Mouse (Mus musculus) embryonic facial prominence, embryonic 13.5 days (tissue): ENCODE results near the gene Olfr1360. TPM values are rescaled to one million over a fixed set of nuclear protein-coding genes. Genes with fewer than 3 reads are reported as not detected.
"Not testable (repeated sequence)": the region's sequence is repeated elsewhere in the genome, so short reads cannot be mapped to it uniquely, and the experiment has no call there.

ENCODE experiments used
- ATAC-seq: fragments of 200-750 bp; cut with Nextera tagmentation; 2 replicates; pipeline ENCODE4 v1.8.0; 2017; ENCODE audit warnings: low read depth; ENCODE audit not compliant: insufficient number of reproducible peaks, insufficient read depth, low FRiP score, low TSS enrichment
- H3K27ac ChIP-seq: fragments of 300-500 bp; sonication (generic); 2 replicates; pipeline ENCODE4 v1.5.1; 2015; ENCODE audit warnings: moderate library complexity, mild to moderate bottlenecking, inconsistent platforms
- H3K27me3 ChIP-seq: fragments of 300-500 bp; sonication (generic); 2 replicates; pipeline ENCODE4 v1.6.1; 2015; ENCODE audit warnings: mild to moderate bottlenecking, inconsistent platforms
- H3K36me3 ChIP-seq: fragments of 300-500 bp; sonication (generic); 2 replicates; pipeline ENCODE4 v1.6.1; 2015; ENCODE audit warnings: mild to moderate bottlenecking, inconsistent platforms
- H3K4me1 ChIP-seq: fragments of 300-500 bp; sonication (generic); 2 replicates; pipeline ENCODE4 v1.6.1; 2015; ENCODE audit warnings: inconsistent platforms
- H3K4me2 ChIP-seq: fragments of 300-500 bp; sonication (generic); 2 replicates; pipeline ENCODE4 v1.6.1; 2015; ENCODE audit warnings: moderate library complexity, mild to moderate bottlenecking, inconsistent platforms
- H3K4me3 ChIP-seq: fragments of 300-500 bp; sonication (generic); 2 replicates; pipeline ENCODE4 v1.5.1; 2015; ENCODE audit warnings: mild to moderate bottlenecking, inconsistent platforms
- H3K9ac ChIP-seq: fragments of 300-500 bp; sonication (generic); 2 replicates; pipeline ENCODE4 v1.6.1; 2015; ENCODE audit warnings: mild to moderate bottlenecking, inconsistent platforms
- H3K9me3 ChIP-seq: fragments of 300-500 bp; sonication (generic); 2 replicates; pipeline ENCODE4 v1.6.1; 2016; ENCODE audit warnings: inconsistent platforms
- WGBS: fragments of 180-500 bp; shearing (Covaris S2); methylation state at CpG from one replicate; pipeline ENCODE4 v1.1.7; 2015; ENCODE audit warnings: mixed read lengths; 5-methylcytosine and 5-hydroxymethylcytosine counted together
- polyA plus RNA-seq: library from polyadenylated mRNA; unstranded; fragments of >200 nt; fragmentation: Nextera tagmentation; extraction: Ambion mirVana; gene quantifications from 2 replicates; pipeline ENCODE4 v1.2.1, GENCODE M21; 2015

The Olfr1360 gene
- not detected in 2 replicates for polyA plus RNA-seq

- no peak for ATAC-seq
- no peaks in the 10 kb centered on the region for H3K27me3 ChIP-seq
- H3K36me3 ChIP-seq: no peaks in the 10 kb centered on the region
- H3K4me1 ChIP-seq: no peaks in the 10 kb centered on the region
- no peaks in the 10 kb centered on the region for H3K9me3 ChIP-seq
- H3K4me2 ChIP-seq: no peak within 1 kb of the TSS
- no peak within 1 kb of the TSS for H3K27ac ChIP-seq
- H3K4me3 ChIP-seq: no peak within 1 kb of the TSS
- no peak within 1 kb of the TSS for H3K9ac ChIP-seq
- WGBS: 84% methylated on average over 2 of the region's 2 CpGs
Measured at GRCm38 (mm10) chr13:21677305-21677704, at the start of gene Olfr1360. Gene Olfr1360 (minus strand): TSS chr13:21677405.

- peak overlapping the region; percentile 92 for H3K27ac ChIP-seq
- 27% methylated on average over 5 of the region's 5 CpGs for WGBS
- H3K4me1 ChIP-seq: peaks cover 28% of the 10 kb centered on the region
- H3K36me3 ChIP-seq: no peaks in the 10 kb centered on the region
- peak overlapping the region; percentile 45; the same call in 1 of the 2 replicates for H3K4me3 ChIP-seq
- H3K9me3 ChIP-seq: no peaks in the 10 kb centered on the region
- H3K4me2 ChIP-seq: peak overlapping the region; percentile 64
- H3K9ac ChIP-seq: no peak overlapping the region
- H3K27me3 ChIP-seq: no peaks in the 10 kb centered on the region
- ATAC-seq: no peak
Measured at GRCm38 (mm10) chr13:21722993-21723836, 46.0 kb upstream of the Olfr1360 start.

GRCm38 (mm10) chr13:21722373-21722925, 45.2 kb upstream of the Olfr1360 start:
- Histone ChIP-seq H3K27me3 (no peaks in the 10 kb centered on the region), H3K27ac (peak overlapping the region; percentile 92), H3K4me2 (peak overlapping the region; percentile 64), H3K4me3 (peak overlapping the region; percentile 45), H3K9me3 (no peaks in the 10 kb centered on the region), H3K4me1 (peaks cover 31% of the 10 kb centered on the region), H3K36me3 (no peaks in the 10 kb centered on the region), H3K9ac (peak overlapping the region; percentile 72)
- no peak for ATAC-seq
- 2% methylated on average over 11 of the region's 11 CpGs for WGBS

GRCm38 (mm10) chr13:21721757-21722372, 44.7 kb upstream of the Olfr1360 start, which contains the start of gene Hist1h2bm:
Gene Hist1h2bm (plus strand): TSS chr13:21722044.
- H3K9me3 ChIP-seq, H3K36me3 ChIP-seq, H3K27me3 ChIP-seq: not testable (repeated sequence)
- WGBS: under 1% methylated on average over 37 of the region's 37 CpGs
- peak; percentile 96 for ATAC-seq
- peaks cover 31% of the 10 kb centered on the region for H3K4me1 ChIP-seq
- peak within 1 kb of the TSS; percentile 92 for H3K27ac ChIP-seq
- peak within 1 kb of the TSS; percentile 73 for H3K9ac ChIP-seq
- H3K4me3 ChIP-seq: peak within 1 kb of the TSS; percentile 45
- H3K4me2 ChIP-seq: peak within 1 kb of the TSS; percentile 64

GRCm38 (mm10) chr13:21721107-21721756, 44.0 kb upstream of the Olfr1360 start:
- Histone ChIP-seq H3K27ac (peak overlapping the region; percentile 88), H3K4me1 (peaks cover 31% of the 10 kb centered on the region), H3K4me3 (peak overlapping the region; percentile 45), H3K9ac (peak overlapping the region; percentile 73), H3K4me2 (peak overlapping the region; percentile 64)
- 1% methylated on average over 21 of the region's 44 CpGs for WGBS
- not testable (repeated sequence) for H3K9me3 ChIP-seq, H3K27me3 ChIP-seq, H3K36me3 ChIP-seq
- ATAC-seq: 0 out of 2 replicates have a peak, but pooled peaks have one; percentile 0

- no peak for ATAC-seq
- Histone ChIP-seq H3K27ac (peak overlapping the region; percentile 92), H3K9ac (peak overlapping the region; percentile 79), H3K9me3 (no peaks in the 10 kb centered on the region), H3K27me3 (no peaks in the 10 kb centered on the region), H3K4me1 (peaks cover 38% of the 10 kb centered on the region), H3K4me2 (peak overlapping the region; percentile 85), H3K4me3 (peak overlapping the region; percentile 50), H3K36me3 (no peaks in the 10 kb centered on the region)
- 50% methylated on average over 4 of the region's 4 CpGs for WGBS
Measured at GRCm38 (mm10) chr13:21718381-21719080, 41.3 kb upstream of the Olfr1360 start.

GRCm38 (mm10) chr13:21717397-21718357, 40.5 kb upstream of the Olfr1360 start, which contains the start of gene Hist1h3h:
Gene Hist1h3h (plus strand): TSS chr13:21717659.
- H3K27me3 ChIP-seq, H3K9me3 ChIP-seq, H3K36me3 ChIP-seq: not testable (repeated sequence)
- under 1% methylated on average over 29 of the region's 56 CpGs for WGBS
- Histone ChIP-seq H3K27ac (peak within 1 kb of the TSS; percentile 96), H3K9ac (peak within 1 kb of the TSS; percentile 79), H3K4me3 (peak within 1 kb of the TSS; percentile 50), H3K4me2 (peak within 1 kb of the TSS; percentile 85), H3K4me1 (peaks cover 37% of the 10 kb centered on the region)
- ATAC-seq: peak; percentile 33; the same call in 1 of the 2 replicates

- not testable (repeated sequence) for H3K9me3 ChIP-seq, H3K36me3 ChIP-seq, H3K27me3 ChIP-seq, ATAC-seq
- peak overlapping the region; percentile 85 for H3K4me2 ChIP-seq
- peak overlapping the region; percentile 79 for H3K9ac ChIP-seq
- H3K4me1 ChIP-seq: peaks cover 33% of the 10 kb centered on the region
- under 1% methylated on average over 13 of the region's 38 CpGs for WGBS
- H3K27ac ChIP-seq: peak overlapping the region; percentile 96
- peak overlapping the region; percentile 50 for H3K4me3 ChIP-seq
Measured at GRCm38 (mm10) chr13:21716540-21717391, 39.6 kb upstream of the Olfr1360 start.

- H3K4me3 ChIP-seq: peak within 1 kb of the TSS; percentile 50
- H3K4me2 ChIP-seq: peak within 1 kb of the TSS; percentile 85
- ATAC-seq: peak; percentile 89
- not testable (repeated sequence) for H3K9me3 ChIP-seq, H3K27me3 ChIP-seq, H3K36me3 ChIP-seq
- H3K4me1 ChIP-seq: peaks cover 35% of the 10 kb centered on the region
- H3K9ac ChIP-seq: peak within 1 kb of the TSS; percentile 79
- under 1% methylated on average over 38 of the region's 50 CpGs for WGBS
- peak within 1 kb of the TSS; percentile 96 for H3K27ac ChIP-seq
Measured at GRCm38 (mm10) chr13:21715864-21716539, 38.8 kb upstream of the Olfr1360 start, which contains the start of the genes Hist1h2bl and Hist1h2ai. Gene Hist1h2bl (minus strand): TSS chr13:21716143. Gene Hist1h2ai (plus strand): TSS chr13:21716422.
